Mouse (Mus musculus): ENCODE results near the gene Mpv17l2.

DNA sequence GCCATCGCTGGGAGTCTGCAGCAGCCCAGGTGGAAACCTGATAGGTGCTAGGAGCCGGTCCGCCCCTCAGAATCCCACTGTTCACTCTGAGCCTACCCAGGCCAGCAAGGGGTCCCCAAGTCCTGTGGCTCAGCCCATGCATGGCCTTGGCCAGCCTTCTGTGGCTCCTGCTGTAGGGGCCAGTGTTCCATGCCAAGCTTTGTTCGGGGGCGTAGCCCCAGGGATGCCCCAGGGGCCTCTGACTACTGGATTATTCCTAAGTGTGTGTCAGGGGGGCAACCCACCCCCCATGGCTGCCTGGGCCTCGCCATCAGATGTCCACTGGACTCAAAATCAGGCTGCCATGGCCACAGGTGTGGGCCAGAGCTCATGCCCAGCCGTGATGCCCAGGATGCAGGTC lies 46.8 kb downstream of the Mpv17l2 start:
- TF ChIP-seq CTCF (IDR thresholded peaks at IDR 0.05; ENCODE audit: low read depth, low read length) (no peak), GATA1 (IDR thresholded peaks at IDR 0.05; ENCODE audit: borderline replicate concordance, low read length) (no peak), POLR2AphosphoS5 (IDR thresholded peaks at IDR 0.05; ENCODE audit: insufficient replicate concordance, low read depth, low read length) (no peak), TAL1 (conservative IDR thresholded peaks at IDR 0.05; ENCODE audit: low read depth, low read length) (no peak)

All from G1E (cell line).